Mouse (Mus musculus): ENCODE measurements around the gene Rft1.

- no peak for TF ChIP-seq CTCF (IDR thresholded peaks at IDR 0.05; ENCODE audit: control insufficient read depth, insufficient read depth, insufficient replicate concordance, low read depth, low read length)
- no peak for TF ChIP-seq POLR2A (IDR thresholded peaks at IDR 0.05; ENCODE audit: control insufficient read depth, low read depth, low read length)
These were observed 4.4 kb upstream of the Rft1 start for GRCm38 (mm10) chr14:30649745-30650144.
